Mouse (Mus musculus) testis, postnatal 14 days (tissue): ENCODE results near the gene Olfr1238.

Experiments
- DNase-seq: peaks from one replicate; pipeline ENCODE4 v3.0.0; 2021; ENCODE audit warnings: low spot score

Gene Olfr1238

GRCm38 (mm10) chr2:89409576-89409975 is at the start of gene Olfr1238:
TSS of gene Olfr1238 (minus strand) at chr2:89409676.
- DNase-seq: no peak

GRCm38 (mm10) chr2:89442900-89443299 is 33.4 kb upstream of the Olfr1238 start, which contains the start of gene Olfr1240:
TSS of gene Olfr1240 (minus strand) at chr2:89443000.
- no peak for DNase-seq

GRCm38 (mm10) chr2:89420307-89420706 is 10.8 kb upstream of the Olfr1238 start, which contains the start of gene Olfr1239:
TSS of gene Olfr1239 (minus strand) at chr2:89420407.
- no peak for DNase-seq

- DNase-seq: no peak
Observed at GRCm38 (mm10) chr2:89414557-89414956, 5.1 kb upstream of the Olfr1238 start.

- DNase-seq: no peak
Observed at GRCm38 (mm10) chr2:89400882-89401281, 8.6 kb downstream of the Olfr1238 start.

GRCm38 (mm10) chr2:89364765-89365164 is 44.7 kb downstream of the Olfr1238 start, which contains the start of gene Olfr1234:
TSS of gene Olfr1234 (minus strand) at chr2:89364865.
- no peak for DNase-seq
